ENCODE assay signal across 8 mouse cellular contexts in the genomic region with DNA sequence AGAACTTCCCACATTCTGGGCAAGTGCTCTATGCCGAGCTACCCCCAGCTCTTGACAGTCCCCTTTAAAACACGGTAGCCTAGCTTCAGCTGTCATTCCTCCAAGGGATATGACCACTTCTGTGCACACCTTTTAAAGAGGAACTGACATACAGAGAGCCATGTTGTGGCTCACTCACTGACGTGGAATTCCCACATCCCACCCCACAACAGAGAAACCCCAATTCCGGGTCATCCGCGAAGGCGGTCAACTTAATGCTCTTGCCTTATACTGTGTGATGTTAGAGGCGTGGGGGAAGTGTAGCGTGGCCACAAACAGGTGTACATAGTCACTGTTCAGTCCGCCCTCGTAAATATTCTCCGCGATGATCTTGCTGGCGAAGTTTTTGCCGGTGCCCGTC. TPM values are rescaled to one million over a fixed set of nuclear protein-coding genes. Genes with fewer than 3 reads are reported as not detected.
DNase-seq lines count a peak whose midpoint lies in the region; ATAC-seq and TF ChIP-seq lines count a peak whose summit lies in the region.

No protein-coding gene starts in this region.

- H3K36me3 ChIP-seq in kidney, adult 2 months (ENCODE audit: control insufficient read depth, insufficient read depth, low read length), result no peaks in the 10 kb centered on the region
- H3K36me3 ChIP-seq in hindbrain, embryonic 10.5 days, result peaks cover 55% of the 10 kb centered on the region

- H3K9me3 ChIP-seq in hindbrain, embryonic 10.5 days, result no peaks in the 10 kb centered on the region

- ATAC-seq in megakaryocyte progenitor cell, adult 5-6 weeks (replicated peaks; ENCODE audit: poor library complexity), result peak; percentile 44; the same call in 1 of the 2 replicates

- no peaks in the 10 kb centered on the region for H3K27me3 ChIP-seq in kidney, adult 2 months (replicated peaks; ENCODE audit: control insufficient read depth, insufficient read depth, low read length)
- no peaks in the 10 kb centered on the region for H3K27me3 ChIP-seq in hindbrain, embryonic 10.5 days (ENCODE audit: insufficient read depth, poor library complexity, severe bottlenecking)

- peaks cover 9% of the 10 kb centered on the region; the same call in 1 of the 2 replicates for H3K4me1 ChIP-seq in kidney, adult 2 months (ENCODE audit: control insufficient read depth, insufficient read depth, low read length)
- H3K4me1 ChIP-seq in hindbrain, embryonic 10.5 days (replicated peaks), result peaks cover 29% of the 10 kb centered on the region

- H3K27ac ChIP-seq in kidney, adult 2 months (ENCODE audit: insufficient read depth, low read depth, low read length), result no peak overlapping the region
- peak overlapping the region; percentile 91 for H3K27ac ChIP-seq in hindbrain, embryonic 10.5 days

- peak overlapping the region; percentile 88 for H3K4me3 ChIP-seq in kidney, adult 2 months (ENCODE audit: insufficient read depth, low read depth, low read length)
- H3K4me3 ChIP-seq in hindbrain, embryonic 10.5 days, result peak overlapping the region; percentile 96

- no peak for TF ChIP-seq POLR2A in kidney, adult 2 months (IDR thresholded peaks at IDR 0.05; ENCODE audit: low read depth, low read length)

- WGBS in kidney, adult 2 months, result 4% methylated on average over 16 of the region's 16 CpGs
- 29% methylated on average over 16 of the region's 16 CpGs for WGBS in hindbrain, embryonic 10.5 days

- no peak for TF ChIP-seq CTCF in kidney, adult 2 months (conservative IDR thresholded peaks at IDR 0.05; ENCODE audit: insufficient read depth, insufficient read length, low read depth, low read length)

- no peak for DNase-seq in kidney, adult 2 months
- DNase-seq in kidney, postnatal 25 days, result no peak
- peak; percentile 14 for DNase-seq in NIH3T3 (ENCODE audit: low read depth)
- DNase-seq in hindbrain, embryonic 10.5 days (ENCODE audit: low spot score), result no peak
- no peak for DNase-seq in layer of hippocampus, adult 9-10 months (ENCODE audit: low spot score)
- DNase-seq in ovary, postnatal 10 days (ENCODE audit: low spot score), result no peak
- DNase-seq in cerebellum, adult 8-10 months, result no peak

RNA-seq across cellular contexts. Expression of a gene that starts 0.9 kb away (rescaled TPM):
- polyA plus RNA-seq in kidney, adult 2 months (2012; rRNA removed), result 40.8 and 45.0 TPM in 2 replicates
- polyA plus RNA-seq in hindbrain, embryonic 10.5 days (2016; fragmentation: Nextera tagmentation; extraction: Ambion mirVana), result 82.4 and 84.1 TPM in 2 replicates
- total RNA-seq in megakaryocyte progenitor cell, adult 5-6 weeks (2015), result 63.5 and 65.1 TPM in 2 replicates
- total RNA-seq in megakaryocyte progenitor cell, adult 5-6 weeks (2017), result 71.7 and 96.5 TPM in 2 replicates

RNA-seq across cellular contexts. Expression of a gene that starts 14.1 kb away (rescaled TPM):
- 22.4 and 22.7 TPM in 2 replicates for polyA plus RNA-seq in kidney, adult 2 months (2012; rRNA removed)
- 19.1 and 23.8 TPM in 2 replicates for polyA plus RNA-seq in hindbrain, embryonic 10.5 days (2016; fragmentation: Nextera tagmentation; extraction: Ambion mirVana)
- total RNA-seq in megakaryocyte progenitor cell, adult 5-6 weeks (2015), result 28.6 and 29.4 TPM in 2 replicates
- 36.4 and 38.9 TPM in 2 replicates for total RNA-seq in megakaryocyte progenitor cell, adult 5-6 weeks (2017)

RNA-seq across cellular contexts. Expression of a gene that starts 15.2 kb away (rescaled TPM):
- 21.6 and 27.3 TPM in 2 replicates for polyA plus RNA-seq in kidney, adult 2 months (2012; rRNA removed)
- polyA plus RNA-seq in hindbrain, embryonic 10.5 days (2016; fragmentation: Nextera tagmentation; extraction: Ambion mirVana), result 61.1 and 73.3 TPM in 2 replicates
- 40.5 and 43.3 TPM in 2 replicates for total RNA-seq in megakaryocyte progenitor cell, adult 5-6 weeks (2015)
- 68.0 and 73.9 TPM in 2 replicates for total RNA-seq in megakaryocyte progenitor cell, adult 5-6 weeks (2017)

RNA-seq across cellular contexts. Expression of a gene that starts 15.3 kb away (rescaled TPM):
- polyA plus RNA-seq in kidney, adult 2 months (2012; rRNA removed), result 40.0 and 43.9 TPM in 2 replicates
- polyA plus RNA-seq in hindbrain, embryonic 10.5 days (2016; fragmentation: Nextera tagmentation; extraction: Ambion mirVana), result 19.3 and 25.9 TPM in 2 replicates
- 1.9 and 2.2 TPM in 2 replicates for total RNA-seq in megakaryocyte progenitor cell, adult 5-6 weeks (2015)
- total RNA-seq in megakaryocyte progenitor cell, adult 5-6 weeks (2017), result 2.7 TPM in 2 replicates

RNA-seq across cellular contexts. Expression of a gene that starts 37.2 kb away (rescaled TPM):
- polyA plus RNA-seq in kidney, adult 2 months (2012; rRNA removed), result 36.3 and 45.2 TPM in 2 replicates
- 10.8 and 13.3 TPM in 2 replicates for polyA plus RNA-seq in hindbrain, embryonic 10.5 days (2016; fragmentation: Nextera tagmentation; extraction: Ambion mirVana)
- total RNA-seq in megakaryocyte progenitor cell, adult 5-6 weeks (2015), result 0.17 and 1.1 TPM in 2 replicates
- 0.71 and 2.6 TPM in 2 replicates for total RNA-seq in megakaryocyte progenitor cell, adult 5-6 weeks (2017)
